Mouse (Mus musculus) adrenal gland, adult 8-10 months (tissue): ENCODE measurements around the gene Gm49387. TPM values are rescaled to one million over a fixed set of nuclear protein-coding genes. Genes with fewer than 3 reads are reported as not detected.
"Not testable (repeated sequence)": the region's sequence is repeated elsewhere in the genome, so short reads cannot be mapped to it uniquely, and the experiment has no call there.

Experiments used
- DNase-seq: peaks from one replicate; pipeline ENCODE4 v3.0.0; 2022
- total RNA-seq, 4 experiments: library from RNA; stranded (reverse); gene quantifications; 2 replicates each; pipeline ENCODE4 v1.2.4; 2022

Gene Gm49387
- total RNA-seq, 4 experiments from 2014 or later: not detected

GRCm38 (mm10) chr14:31630677-31631076, 10.0 kb downstream of the Gm49387 start:
- DNase-seq: no peak

GRCm38 (mm10) chr14:31622748-31623147, 17.9 kb downstream of the Gm49387 start:
- DNase-seq: no peak

DNA sequence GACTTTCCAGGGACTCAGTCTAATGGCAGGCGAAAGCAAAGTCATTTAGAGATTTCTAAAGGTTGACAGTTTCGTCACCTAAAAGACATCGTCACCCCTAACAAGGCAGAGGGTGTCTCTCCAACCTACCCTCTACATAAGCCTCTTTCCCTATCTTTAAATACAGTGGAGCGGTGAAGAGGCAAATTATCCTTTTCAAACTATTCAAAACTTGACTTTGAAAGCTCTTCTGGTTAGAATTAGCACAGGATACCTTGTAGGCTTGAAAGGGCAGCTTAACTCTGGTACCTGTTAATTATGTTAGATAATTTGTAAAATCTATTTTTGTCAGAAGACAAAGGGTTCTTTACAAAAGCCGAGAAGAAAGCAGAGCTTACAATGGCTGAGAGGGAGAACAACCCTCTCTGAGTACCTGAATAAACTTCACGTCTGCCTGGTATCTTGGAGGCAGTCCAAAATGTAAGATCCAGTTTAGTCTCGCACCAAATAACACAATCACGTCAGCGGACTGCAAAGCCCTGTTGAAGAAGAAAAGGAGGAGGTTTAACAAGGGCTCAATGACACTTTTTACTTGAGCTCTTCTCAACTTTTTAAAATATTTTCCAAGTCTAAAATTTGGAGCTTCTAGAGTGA, 20.0 kb downstream of the Gm49387 start:
- no peak for DNase-seq

- no peak for DNase-seq
Observed at GRCm38 (mm10) chr14:31617997-31618396, 22.7 kb downstream of the Gm49387 start.

- no peak for DNase-seq
Observed at GRCm38 (mm10) chr14:31617204-31617603, 23.5 kb downstream of the Gm49387 start.

DNA sequence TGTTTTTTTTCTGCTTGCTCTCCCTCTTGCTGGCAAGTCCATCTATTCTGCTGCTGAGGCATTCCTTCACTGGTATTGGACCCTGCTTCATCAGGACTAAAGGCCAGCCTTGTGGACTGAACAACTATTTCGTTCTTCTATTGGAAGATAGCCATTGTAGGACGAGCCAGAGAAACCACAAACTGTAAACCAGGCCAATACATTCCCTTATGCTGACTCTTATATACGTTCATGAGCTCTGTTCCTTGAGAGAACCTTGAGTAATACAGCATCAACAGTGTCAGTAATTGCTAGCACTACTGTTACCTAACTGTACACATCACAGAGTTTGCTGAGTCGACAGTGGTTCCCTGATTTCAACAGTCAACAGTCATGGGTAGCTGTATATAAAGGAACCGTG, 27.0 kb downstream of the Gm49387 start:
- no peak for DNase-seq

DNA sequence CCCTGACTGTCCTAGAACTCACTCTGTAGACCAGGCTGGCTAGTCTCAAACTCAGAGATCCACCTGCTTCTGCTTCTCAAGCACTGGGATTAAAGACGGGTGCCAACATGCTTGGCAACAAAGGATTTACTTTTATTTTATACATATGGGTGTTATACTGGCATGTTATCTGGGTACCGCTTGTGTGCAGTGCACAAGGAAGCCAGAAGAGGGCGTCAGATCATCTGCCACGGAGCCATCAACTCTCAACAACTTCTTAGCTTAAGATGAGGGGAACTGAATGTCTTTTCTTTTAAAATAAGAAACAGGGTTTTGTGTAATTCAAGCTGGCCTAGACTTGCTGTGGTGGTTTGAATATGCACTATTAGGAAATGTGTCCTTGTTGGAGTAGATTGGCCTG, 28.7 kb downstream of the Gm49387 start:
- no peak for DNase-seq

- DNase-seq: no peak
Observed at GRCm38 (mm10) chr14:31605514-31605913, 35.2 kb downstream of the Gm49387 start.

GRCm38 (mm10) chr14:31604916-31605315, 35.8 kb downstream of the Gm49387 start:
- DNase-seq: no peak

DNA sequence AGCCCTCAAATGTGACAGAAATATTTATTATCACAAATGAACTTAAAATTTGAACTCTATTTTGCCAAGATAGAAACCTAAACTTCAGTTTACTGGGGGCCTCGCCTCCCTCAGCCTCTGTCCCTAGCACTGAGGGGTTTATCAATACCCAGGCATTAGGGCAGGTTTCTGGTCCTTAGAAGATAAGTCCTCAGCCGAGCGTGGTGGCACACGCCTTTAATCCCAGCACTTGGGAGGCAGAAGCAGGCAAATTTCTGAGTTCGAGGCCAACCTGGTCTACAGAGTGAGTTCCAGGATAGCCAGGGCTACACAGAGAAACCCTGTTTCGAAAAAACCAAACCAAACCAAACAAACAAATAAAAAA, 38.1 kb downstream of the Gm49387 start:
- DNase-seq: not testable (repeated sequence)

GRCm38 (mm10) chr14:31601908-31602615, 38.6 kb downstream of the Gm49387 start:
- no peak for DNase-seq

DNA sequence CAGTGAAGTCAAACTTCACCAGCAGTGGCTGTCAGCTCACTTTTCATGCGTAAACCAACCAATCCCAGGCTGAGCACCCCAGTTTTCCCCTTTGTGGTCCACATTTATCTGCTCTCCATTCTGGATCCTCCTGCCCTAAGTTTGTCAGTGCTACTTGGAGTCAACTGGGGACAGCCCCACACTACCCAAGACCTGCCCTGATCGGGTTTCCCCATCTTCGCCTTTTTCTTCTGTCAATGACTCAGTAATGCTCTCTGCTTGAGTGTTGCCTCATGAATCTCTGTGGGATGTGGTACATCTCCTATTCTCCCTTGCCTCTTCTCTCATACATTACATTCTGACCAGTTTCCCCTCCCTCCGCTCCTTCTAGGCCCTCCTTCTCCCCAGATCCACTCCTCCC, 43.2 kb downstream of the Gm49387 start:
- DNase-seq: no peak

GRCm38 (mm10) chr14:31596408-31596807, 44.3 kb downstream of the Gm49387 start:
- no peak for DNase-seq

DNA sequence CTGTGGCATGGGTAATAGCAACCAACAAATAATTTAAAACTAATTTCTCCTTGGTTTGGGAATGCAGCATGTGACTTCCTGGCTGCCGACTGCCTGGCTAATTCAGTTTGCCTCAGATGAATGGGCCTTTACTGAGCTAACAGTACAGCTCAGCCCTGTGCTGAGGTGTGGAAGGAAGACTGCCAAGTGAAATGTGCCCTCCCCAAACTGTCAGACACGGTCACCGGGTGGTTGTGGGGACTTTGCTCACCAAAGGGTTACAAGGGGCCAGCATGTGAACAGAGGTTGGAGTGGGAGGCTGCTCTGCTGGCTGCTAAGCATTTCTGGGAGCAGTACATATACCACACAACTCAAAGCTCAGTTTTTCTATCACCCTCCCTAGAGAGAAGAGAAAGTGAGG, 46.0 kb downstream of the Gm49387 start:
- DNase-seq: no peak

DNA sequence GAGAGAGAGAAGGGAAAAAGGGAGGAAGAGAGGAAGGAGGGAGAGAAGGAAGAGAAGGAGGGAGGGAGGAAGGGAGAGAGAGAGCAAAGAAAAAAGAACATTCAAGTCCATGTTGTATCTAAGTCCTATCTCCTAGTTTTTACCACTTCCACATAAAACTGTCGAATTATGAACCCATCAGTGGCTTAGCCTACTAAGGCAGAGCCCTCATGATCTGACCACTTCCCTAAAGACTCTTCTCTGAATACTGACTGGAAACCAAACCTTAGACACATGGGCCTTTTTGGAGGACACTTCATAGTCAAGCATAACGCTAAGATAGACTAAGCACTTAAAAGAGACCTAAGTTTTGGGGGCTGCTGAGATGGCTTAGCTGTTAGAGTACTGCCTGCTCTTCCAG, 47.6 kb downstream of the Gm49387 start:
- no peak for DNase-seq

GRCm38 (mm10) chr14:31591243-31591642, 49.4 kb downstream of the Gm49387 start, which contains the start of gene Colq:
Gene Colq, minus strand, starts transcription at chr14:31591343.
- no peak for DNase-seq

DNA sequence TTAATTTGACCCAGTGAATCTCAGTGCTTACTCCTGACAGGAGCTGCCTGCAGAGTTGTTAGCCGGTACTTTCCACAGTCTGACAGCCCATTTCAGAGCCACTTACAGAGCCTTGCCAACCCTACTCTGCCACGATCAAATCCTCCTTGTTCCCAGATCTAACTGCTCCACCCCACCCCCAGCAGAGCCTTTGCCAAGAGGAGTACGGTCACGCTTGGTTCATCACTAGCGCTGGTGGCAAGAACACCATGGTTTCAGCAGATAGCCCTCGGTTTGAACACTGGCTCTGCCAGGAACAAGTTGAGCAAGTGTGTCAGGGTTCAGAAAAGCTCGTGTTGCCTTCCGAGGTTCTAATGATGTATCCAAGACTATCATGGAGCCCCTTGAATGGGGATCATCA, 54.2 kb downstream of the Gm49387 start:
- DNase-seq: no peak

GRCm38 (mm10) chr14:31583082-31583481, 57.6 kb downstream of the Gm49387 start:
- no peak for DNase-seq

GRCm38 (mm10) chr14:31577966-31578735, 62.5 kb downstream of the Gm49387 start:
- DNase-seq: no peak

- no peak for DNase-seq
Observed at GRCm38 (mm10) chr14:31576846-31577697, 63.6 kb downstream of the Gm49387 start.

- DNase-seq: no peak
Observed at GRCm38 (mm10) chr14:31575866-31576265, 64.8 kb downstream of the Gm49387 start.

DNA sequence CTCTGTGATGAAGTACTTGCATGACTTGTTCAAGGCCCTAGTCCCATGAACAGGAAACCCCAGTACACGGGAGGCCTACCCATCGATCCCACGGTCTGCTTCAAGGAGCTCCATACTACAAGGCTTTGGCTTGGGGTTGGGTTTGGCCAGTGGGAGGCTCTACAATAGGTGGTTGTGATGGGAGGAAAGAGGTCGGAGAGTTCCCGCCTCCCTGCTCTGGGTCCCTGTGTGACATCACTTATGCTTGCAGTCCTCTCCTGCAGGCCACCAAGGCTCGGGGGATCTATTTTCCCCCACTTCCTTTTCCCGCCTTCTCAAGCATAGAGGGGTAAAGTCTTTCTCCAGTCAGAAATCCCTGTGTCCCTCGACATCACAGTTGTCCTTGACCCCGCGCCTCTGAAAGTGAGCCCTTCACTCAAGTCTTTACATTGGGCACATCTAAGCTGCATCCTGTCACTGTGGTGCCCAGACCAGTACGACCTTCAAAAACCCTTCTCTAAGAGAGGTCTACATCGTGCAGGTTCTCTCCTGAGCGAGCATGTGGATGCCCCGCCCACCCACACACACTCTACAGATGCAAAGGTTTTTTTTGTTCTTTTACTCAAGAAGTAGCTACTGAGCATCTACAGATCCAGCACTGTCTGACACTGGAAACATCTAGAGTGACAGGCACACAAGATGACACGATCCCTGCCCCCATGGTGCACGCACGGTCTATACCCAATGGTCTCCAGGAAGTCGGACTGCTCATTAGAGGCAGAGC, 65.6 kb downstream of the Gm49387 start:
- DNase-seq: no peak
